ENCODE assay signal across 8 mouse cellular contexts in the genomic region with DNA sequence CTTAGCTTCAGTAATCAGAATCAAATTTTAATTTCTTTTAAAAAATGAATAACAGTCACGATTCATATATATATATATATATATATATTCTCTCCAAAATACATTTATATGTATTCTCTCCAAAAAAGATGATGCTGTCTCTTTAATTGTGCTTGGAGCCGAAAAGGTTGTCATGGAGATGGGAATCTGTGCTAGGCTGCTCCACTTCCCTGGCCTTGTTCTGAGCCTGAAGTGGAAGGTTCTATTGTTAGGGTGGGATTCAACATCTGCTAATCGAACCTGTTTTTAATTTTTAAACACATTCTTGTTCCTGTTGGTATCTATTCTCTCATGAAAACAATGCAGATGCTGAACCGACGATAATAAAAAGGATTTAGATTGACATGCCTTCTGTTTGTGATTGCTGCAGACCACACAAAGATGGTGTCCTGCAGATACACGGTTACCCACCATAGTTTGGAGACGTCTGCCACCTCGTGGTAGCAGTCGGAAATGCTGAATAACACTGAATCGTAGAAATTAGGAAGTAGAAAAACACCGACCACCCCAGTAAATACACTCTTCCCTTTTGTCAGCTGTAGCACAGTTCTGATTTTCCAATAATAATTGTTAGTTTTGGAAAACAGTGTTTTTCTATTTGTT.
DNase-seq lines count a peak whose midpoint lies in the region; ATAC-seq and TF ChIP-seq lines count a peak whose summit lies in the region.

No protein-coding gene starts in this region.

- 17% methylated on average over 11 of the region's 11 CpGs for WGBS in kidney, adult 2 months
- WGBS in midbrain, embryonic 14.5 days = 12% methylated on average over 11 of the region's 11 CpGs

- no peaks in the 10 kb centered on the region for H3K36me3 ChIP-seq in kidney, adult 2 months (ENCODE audit: control insufficient read depth, insufficient read depth, low read length)
- no peaks in the 10 kb centered on the region for H3K36me3 ChIP-seq in midbrain, embryonic 14.5 days (ENCODE audit: control insufficient read depth, insufficient read depth, low read length)
- no peaks in the 10 kb centered on the region for H3K36me3 ChIP-seq in splenic B cell, adult 2 months (ENCODE audit: control insufficient read depth, insufficient read depth, low read length, poor library complexity, severe bottlenecking)

- H3K4me1 ChIP-seq in kidney, adult 2 months (ENCODE audit: control insufficient read depth, insufficient read depth, low read length) = no peaks in the 10 kb centered on the region
- H3K4me1 ChIP-seq in midbrain, embryonic 14.5 days (ENCODE audit: control insufficient read depth, insufficient read depth, low read length) = no peaks in the 10 kb centered on the region

- no peak overlapping the region for H3K4me3 ChIP-seq in kidney, adult 2 months (ENCODE audit: insufficient read depth, low read depth, low read length)
- H3K4me3 ChIP-seq in midbrain, embryonic 14.5 days (replicated peaks; ENCODE audit: low read depth, low read length) = no peak overlapping the region

- no peak overlapping the region for H3K4me2 ChIP-seq in midbrain, embryonic 14.5 days (ENCODE audit: low read length)

- ATAC-seq in midbrain, embryonic 14.5 days (ENCODE audit: low FRiP score, low TSS enrichment) = peak; percentile 89

- H3K9ac ChIP-seq in midbrain, embryonic 14.5 days (replicated peaks; ENCODE audit: low read length) = no peak overlapping the region

- peak; percentile 87 for TF ChIP-seq CTCF in kidney, adult 2 months (conservative IDR thresholded peaks at IDR 0.05; ENCODE audit: insufficient read depth, insufficient read length, low read depth, low read length)

- intact Hi-C loops in gastrocnemius, postnatal 36 days (cut with DNase I) = loop anchor here (2.0 to 5.0 kb wide), 2 partner anchors 316 to 534 kb away; no protein-coding TSS in a partner anchor
- intact Hi-C loops in left cerebral cortex, postnatal 36 days (cut with DNase I) = loop anchor here (1.0 to 5.0 kb wide), 3 partner anchors 286 to 534 kb away; no protein-coding TSS in a partner anchor

- no peak overlapping the region for H3K27ac ChIP-seq in kidney, adult 2 months (ENCODE audit: insufficient read depth, low read depth, low read length)
- H3K27ac ChIP-seq in midbrain, embryonic 14.5 days (replicated peaks; ENCODE audit: low read depth, low read length) = no peak overlapping the region

- no peaks in the 10 kb centered on the region for H3K9me3 ChIP-seq in midbrain, embryonic 14.5 days (ENCODE audit: control insufficient read depth, low read length)

- TF ChIP-seq POLR2A in kidney, adult 2 months (IDR thresholded peaks at IDR 0.05; ENCODE audit: low read depth, low read length) = no peak

- no peaks in the 10 kb centered on the region for H3K27me3 ChIP-seq in kidney, adult 2 months (replicated peaks; ENCODE audit: control insufficient read depth, insufficient read depth, low read length)
- H3K27me3 ChIP-seq in midbrain, embryonic 14.5 days (ENCODE audit: control insufficient read depth, insufficient read depth, low read length) = no peaks in the 10 kb centered on the region
- no peaks in the 10 kb centered on the region for H3K27me3 ChIP-seq in splenic B cell, adult 2 months (ENCODE audit: control insufficient read depth, insufficient read depth, low read length, poor library complexity, severe bottlenecking)

- peak; percentile 1 for DNase-seq in 3134 (ENCODE audit: extremely low read depth, insufficient read length, low spot score)
- DNase-seq in adrenal gland, postnatal 10 days = peak; percentile 83
- DNase-seq in embryo, embryonic 11.5 days (ENCODE audit: low read depth, low spot score) = peak; percentile 64
- DNase-seq in gastrocnemius, postnatal 36 days = peak; percentile 31 to 32
- DNase-seq in kidney, adult 2 months = peak; percentile 55
- DNase-seq in left cerebral cortex, postnatal 36 days (ENCODE audit: low spot score in 2 of 2) = peak; percentile 45 to 75
- DNase-seq in midbrain, embryonic 14.5 days = peak; percentile 95
- DNase-seq in splenic B cell, adult 2 months (ENCODE audit: low read depth, low spot score) = peak; percentile 7

Comparison
In these comparisons a context has a peak if more than half of its experiments do, and no peak if none do; other contexts are left out.
1. DNase-seq: peak in every context shown above with its lines; median percentile 95 in midbrain, embryonic 14.5 days; 83 in adrenal gland, postnatal 10 days; 64 in embryo, embryonic 11.5 days; 60 in left cerebral cortex, postnatal 36 days; 55 in kidney, adult 2 months; 32 in gastrocnemius, postnatal 36 days; 7 in splenic B cell, adult 2 months; 1 in 3134.